Mouse (Mus musculus) heart, adult 2 months (tissue): ENCODE results near the gene Micu1.

Experiments used
- CTCF ChIP-seq: fragments of 200-600 bp; IDR thresholded peaks from 2 replicates; pipeline ENCODE4 v1.8.1; 2022; ENCODE audit warnings: antibody characterized with exemption, mild to moderate bottlenecking, moderate library complexity
- EP300 ChIP-seq: fragments of 200-500 bp; IDR thresholded peaks from 2 replicates; pipeline ENCODE4 v1.6.1; 2011; ENCODE audit warnings: low read depth, low read length, control low read depth; ENCODE audit not compliant: insufficient read depth

DNA sequence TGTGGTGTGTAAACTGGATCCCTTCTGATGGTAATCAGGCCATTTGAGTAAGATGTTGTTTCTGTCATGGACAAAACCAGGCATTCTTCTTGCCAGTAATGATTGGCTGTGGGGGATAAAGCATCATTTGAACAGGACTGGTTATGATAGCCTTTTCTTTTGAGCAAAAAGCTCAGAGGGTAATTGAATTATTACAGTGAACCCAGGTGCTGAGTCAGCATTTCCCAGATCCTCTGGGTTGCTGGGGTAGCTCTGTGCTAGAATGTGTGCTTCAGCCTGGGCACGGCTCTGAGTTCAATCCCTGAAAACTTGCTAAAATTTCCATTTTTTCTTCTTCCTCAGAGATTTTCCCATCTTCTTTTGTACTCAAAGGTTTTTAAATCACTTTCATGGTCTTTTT is 52.6 kb downstream of the Micu1 start:
- TF ChIP-seq CTCF (no peak), EP300 (no peak)
